Mouse (Mus musculus) retina, adult 2 months (tissue): Measurements from ENCODE around the gene Pfkp.

Experiments
- DNase-seq: peaks from one replicate; pipeline ENCODE4 v3.0.0-alpha.2; 2012; ENCODE audit warnings: low read depth, low spot score

Pfkp gene

DNA sequence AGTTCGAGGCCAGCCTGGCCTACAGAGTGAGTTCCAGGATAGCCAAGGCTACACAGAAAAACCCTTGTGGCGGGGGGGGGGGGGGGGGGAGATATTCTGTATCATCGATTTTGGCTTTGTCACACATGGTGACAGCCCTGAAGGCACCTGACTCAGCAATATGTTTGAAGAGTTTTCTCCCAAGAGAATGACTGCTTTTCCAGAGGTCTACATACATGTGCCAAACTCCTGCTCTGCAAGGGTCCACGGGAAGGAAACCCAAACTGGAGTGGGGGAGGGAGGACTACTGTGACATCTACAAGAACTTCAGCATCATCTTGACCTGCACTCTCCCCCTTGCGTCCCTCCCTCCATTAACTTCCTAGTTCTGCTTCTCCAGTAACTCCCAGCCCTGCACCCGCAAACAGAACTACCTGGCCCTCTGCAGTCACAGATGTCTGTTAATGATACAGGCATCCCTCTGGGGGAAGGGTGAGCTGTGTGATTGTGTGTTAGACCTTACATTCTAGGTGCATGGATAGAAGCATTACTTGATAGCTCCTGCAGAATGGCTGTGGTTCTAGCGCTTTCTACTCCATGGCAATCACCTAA, 10.9 kb downstream of the Pfkp start:
- no peak for DNase-seq

DNA sequence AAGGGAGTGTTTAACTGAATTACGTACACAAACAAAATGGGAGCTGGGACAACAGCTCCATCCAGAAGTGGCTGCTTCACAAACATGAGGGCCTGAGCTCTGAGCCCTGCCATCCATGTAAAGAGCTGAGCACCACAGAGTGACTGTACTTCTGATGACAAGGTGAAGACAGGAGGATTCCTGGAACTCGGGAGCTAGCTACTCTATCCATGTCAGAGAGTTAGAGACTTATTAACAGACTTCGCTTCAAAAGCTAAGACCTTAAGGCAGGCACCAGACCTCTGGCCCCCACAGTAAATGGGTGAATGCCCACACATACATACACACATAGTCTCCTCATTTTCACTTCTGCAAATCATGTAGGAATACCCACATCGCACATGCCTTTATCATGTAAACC, 11.6 kb downstream of the Pfkp start:
- DNase-seq: no peak

DNA sequence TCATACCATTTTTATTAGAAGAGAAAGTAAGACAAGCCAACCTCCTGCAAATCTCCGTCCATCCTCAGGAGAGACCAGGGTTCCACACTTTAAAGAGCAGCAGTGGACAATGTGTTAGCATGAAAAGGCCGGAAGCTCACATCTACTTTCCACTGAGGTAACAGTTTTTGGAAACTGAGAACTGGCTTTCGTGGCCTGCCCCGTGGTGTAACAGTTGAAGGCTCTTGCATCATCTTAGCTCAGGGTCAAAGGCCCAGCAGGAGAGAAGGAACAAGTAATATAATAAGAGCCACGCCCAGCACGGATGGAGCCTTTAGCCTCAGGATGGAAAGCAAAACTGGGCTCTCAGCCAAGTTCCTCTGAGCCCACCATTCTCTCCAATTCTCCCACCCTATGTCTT, 12.1 kb downstream of the Pfkp start:
- no peak for DNase-seq

- no peak for DNase-seq
Observed at GRCm38 (mm10) chr13:6635138-6636076, 13.2 kb downstream of the Pfkp start.

DNA sequence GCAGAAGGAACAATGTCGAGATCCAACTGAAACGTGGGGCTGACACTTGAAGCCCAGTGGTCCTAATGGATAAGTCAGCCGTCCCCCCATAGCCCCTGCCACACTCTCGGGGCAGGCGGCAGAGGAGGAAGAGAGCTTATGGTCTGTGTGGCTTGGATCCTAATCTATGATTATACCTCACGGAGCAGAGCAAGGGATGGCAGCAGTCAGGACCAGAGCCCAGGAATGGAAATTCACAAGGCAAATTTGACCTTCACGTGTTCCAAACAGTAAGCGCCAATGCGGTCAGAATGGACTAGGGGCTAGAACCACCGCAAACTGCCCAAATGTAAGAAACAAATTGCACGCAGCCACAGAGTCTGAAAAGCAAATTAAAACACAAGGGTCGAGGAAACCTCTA, 14.5 kb downstream of the Pfkp start:
- DNase-seq: no peak

GRCm38 (mm10) chr13:6633524-6633923, 15.1 kb downstream of the Pfkp start:
- DNase-seq: no peak

- DNase-seq: no peak
Observed at GRCm38 (mm10) chr13:6632935-6633334, 15.6 kb downstream of the Pfkp start.

- DNase-seq: no peak
Observed at GRCm38 (mm10) chr13:6632513-6632912, 16.1 kb downstream of the Pfkp start.

GRCm38 (mm10) chr13:6631772-6632510, 16.6 kb downstream of the Pfkp start:
- no peak for DNase-seq

- no peak for DNase-seq
Observed at GRCm38 (mm10) chr13:6630660-6631059, 17.9 kb downstream of the Pfkp start.

GRCm38 (mm10) chr13:6629927-6630326, 18.6 kb downstream of the Pfkp start:
- no peak for DNase-seq

- DNase-seq: no peak
Observed at GRCm38 (mm10) chr13:6628998-6629764, 19.4 kb downstream of the Pfkp start.

- DNase-seq: no peak
Observed at GRCm38 (mm10) chr13:6628261-6628660, 20.3 kb downstream of the Pfkp start.

- DNase-seq: no peak
Observed at GRCm38 (mm10) chr13:6627352-6627751, 21.2 kb downstream of the Pfkp start.

GRCm38 (mm10) chr13:6626508-6627114, 22.0 kb downstream of the Pfkp start:
- DNase-seq: no peak

DNA sequence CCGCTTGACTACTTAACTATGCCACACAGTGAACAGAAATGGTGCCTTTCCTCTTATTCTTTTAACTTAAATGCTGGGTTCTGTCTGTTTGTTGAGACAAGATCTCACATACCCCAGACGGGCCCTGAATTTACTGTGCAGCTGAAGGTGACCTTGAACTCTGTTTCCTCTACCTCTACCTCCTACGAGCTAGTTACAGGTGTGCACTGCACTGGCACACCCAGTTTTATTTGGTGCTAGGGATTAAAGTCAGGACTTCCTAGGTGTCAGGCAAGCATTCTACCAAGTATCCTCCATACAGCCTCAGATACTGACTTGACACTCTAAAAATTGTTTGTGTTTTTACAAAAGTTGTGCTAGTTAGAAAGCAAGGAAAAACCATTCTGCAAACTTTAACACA, 22.6 kb downstream of the Pfkp start:
- DNase-seq: no peak

- DNase-seq: no peak
Observed at GRCm38 (mm10) chr13:6624604-6625003, 24.0 kb downstream of the Pfkp start.

DNA sequence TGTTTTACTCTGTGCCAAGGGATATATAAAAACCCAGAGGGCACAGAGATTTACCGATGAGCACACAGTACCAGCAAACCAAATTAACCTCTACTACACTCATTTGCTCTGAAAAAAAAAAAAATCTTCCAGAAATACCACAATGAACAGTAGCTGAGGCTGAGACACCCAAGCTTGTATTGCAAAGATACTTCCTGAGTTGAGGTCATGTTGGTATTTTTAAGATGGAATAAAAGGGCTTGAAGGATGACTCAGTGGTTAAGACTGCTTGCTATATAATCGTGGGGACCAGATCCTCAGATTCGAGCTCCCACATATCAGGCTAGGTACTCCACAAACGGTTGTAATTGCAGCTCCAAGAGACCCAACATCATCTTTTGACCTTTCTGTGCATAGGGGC, 24.5 kb downstream of the Pfkp start:
- DNase-seq: no peak

DNA sequence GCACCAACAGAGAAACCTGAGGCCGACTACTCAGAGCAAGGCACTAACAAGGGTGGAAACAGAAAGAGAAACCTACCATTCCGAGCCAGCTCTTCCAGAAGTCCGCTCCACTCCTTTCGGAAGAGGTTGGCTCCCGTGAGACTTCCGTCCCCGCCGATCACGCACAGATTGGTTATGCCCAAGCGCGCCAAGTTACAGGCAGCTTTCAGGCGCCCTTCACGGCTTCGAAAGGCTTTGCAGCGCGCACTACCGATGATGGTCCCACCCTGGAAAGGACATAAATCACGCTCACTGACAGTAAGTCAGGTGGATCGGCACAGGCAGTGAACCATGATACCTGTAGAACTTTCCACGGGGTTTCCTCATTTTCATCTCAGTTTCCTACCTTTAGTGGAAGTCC, 26.7 kb downstream of the Pfkp start:
- no peak for DNase-seq

DNA sequence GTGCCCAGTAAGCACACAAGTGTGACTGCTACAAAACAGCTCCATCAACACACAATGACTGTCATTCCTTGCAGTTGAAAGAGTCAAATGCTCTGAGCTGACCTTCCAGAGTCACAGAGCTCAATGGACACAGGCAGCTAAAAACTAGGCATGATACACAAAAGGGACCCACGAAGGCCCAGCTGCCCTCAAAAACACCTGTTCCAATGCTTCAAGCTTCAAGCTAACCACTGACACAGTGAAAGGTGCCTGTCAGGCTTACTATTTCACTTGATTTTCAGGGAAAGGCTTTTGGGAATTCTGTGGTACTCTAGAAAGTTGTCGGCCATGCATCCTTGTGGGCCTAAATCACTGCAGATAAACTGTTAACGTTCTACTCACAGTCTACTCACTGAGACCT, 28.3 kb downstream of the Pfkp start:
- DNase-seq: no peak

GRCm38 (mm10) chr13:6618711-6619110, 29.9 kb downstream of the Pfkp start:
- no peak for DNase-seq
